11 mouse cellular contexts compared by ENCODE assay signal in the genomic region with DNA sequence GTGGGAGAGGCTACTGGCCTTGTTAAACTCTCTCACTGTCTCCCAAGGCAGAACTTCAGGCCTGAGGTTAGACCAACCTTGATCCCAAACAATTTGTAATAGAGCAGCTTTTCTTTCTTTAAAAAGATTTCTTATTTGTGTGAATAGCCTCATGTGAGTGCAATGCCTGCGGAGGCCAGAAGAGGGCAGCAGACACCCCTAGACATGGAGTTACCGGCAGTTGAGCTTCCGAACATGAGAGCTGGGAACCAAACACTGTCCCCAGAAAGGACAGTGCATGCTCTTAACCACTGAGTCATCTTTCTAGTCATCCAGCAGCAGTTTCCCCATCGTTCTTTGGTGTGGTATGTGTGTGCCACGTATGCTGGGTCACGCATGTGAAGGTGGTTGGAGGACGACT. TPM values are rescaled to one million over a fixed set of nuclear protein-coding genes. Genes with fewer than 3 reads are reported as not detected.
DNase-seq lines count a peak whose midpoint lies in the region; ATAC-seq and TF ChIP-seq lines count a peak whose summit lies in the region.
"Had no signal": no experiment of that assay in that cellular context is flagged by ENCODE, and none has a peak within 500 bp of the region (broad histone marks: within the 10 kb centered on the region; RNA-seq: fewer than 3 reads in every experiment).

No protein-coding gene starts in this region.

- no peak overlapping the region for H3K4me3 ChIP-seq in hindbrain, postnatal 0 days (ENCODE audit: low read length)
- no peak overlapping the region for H3K4me3 ChIP-seq in hindbrain, embryonic 16.5 days (ENCODE audit: low read length)
- H3K4me3 ChIP-seq in E14TG2a.4 (replicated peaks; ENCODE audit: low read length) = peak overlapping the region; percentile 62
- H3K4me3 ChIP-seq in embryonic facial prominence, embryonic 14.5 days (ENCODE audit: low read depth, low read length) = no peak overlapping the region
- H3K4me3 ChIP-seq: forebrain, embryonic 13.5 days; neural tube, embryonic 13.5 days had no signal

- DNase-seq in hindbrain, postnatal 0 days (ENCODE audit: low spot score) = no peak
- no peak for DNase-seq in embryonic facial prominence, embryonic 14.5 days (ENCODE audit: low spot score)
- DNase-seq in lung, postnatal 10 days = peak; percentile 60
- DNase-seq in layer of hippocampus, adult 8-10 months (ENCODE audit: low spot score in 2 of 2) = no peak
- no peak for DNase-seq in cerebellum, postnatal 4 days (ENCODE audit: low spot score in 2 of 2)

- ATAC-seq in hindbrain, postnatal 0 days = no peak
- ATAC-seq in hindbrain, embryonic 16.5 days = no peak
- ATAC-seq in embryonic facial prominence, embryonic 14.5 days (ENCODE audit: low read depth) = no peak
- ATAC-seq in megakaryocyte, adult 5-6 weeks (ENCODE audit: poor library complexity, severe bottlenecking) = no peak
- ATAC-seq: forebrain, embryonic 13.5 days had no signal

- WGBS in hindbrain, postnatal 0 days = 91% methylated on average over 7 of the region's 7 CpGs
- WGBS in hindbrain, embryonic 16.5 days = 84% methylated on average over 7 of the region's 7 CpGs
- WGBS in embryonic facial prominence, embryonic 14.5 days = 93% methylated on average over 7 of the region's 7 CpGs

- no peak overlapping the region for H3K4me2 ChIP-seq in hindbrain, postnatal 0 days (ENCODE audit: low read depth, low read length)
- H3K4me2 ChIP-seq in hindbrain, embryonic 16.5 days (ENCODE audit: low read length) = no peak overlapping the region
- no peak overlapping the region for H3K4me2 ChIP-seq in embryonic facial prominence, embryonic 14.5 days (ENCODE audit: low read depth, low read length)
- H3K4me2 ChIP-seq: forebrain, embryonic 13.5 days; neural tube, embryonic 13.5 days had no signal

- no peaks in the 10 kb centered on the region for H3K27me3 ChIP-seq in hindbrain, postnatal 0 days (ENCODE audit: insufficient read depth, low read length)
- no peaks in the 10 kb centered on the region for H3K27me3 ChIP-seq in hindbrain, embryonic 16.5 days (replicated peaks; ENCODE audit: control insufficient read depth, insufficient read depth, low read length)
- H3K27me3 ChIP-seq in E14TG2a.4 (ENCODE audit: insufficient read depth, low read length) = no peaks in the 10 kb centered on the region
- no peaks in the 10 kb centered on the region for H3K27me3 ChIP-seq in embryonic facial prominence, embryonic 14.5 days (replicated peaks; ENCODE audit: control insufficient read depth, insufficient read depth, low read length)
- H3K27me3 ChIP-seq: forebrain, embryonic 13.5 days; neural tube, embryonic 13.5 days had no signal

- no peak overlapping the region for H3K9ac ChIP-seq in hindbrain, postnatal 0 days (replicated peaks; ENCODE audit: low read length)
- no peak overlapping the region for H3K9ac ChIP-seq in hindbrain, embryonic 16.5 days (ENCODE audit: low read depth, low read length)
- H3K9ac ChIP-seq in embryonic facial prominence, embryonic 14.5 days (ENCODE audit: low read depth, low read length) = no peak overlapping the region
- H3K9ac ChIP-seq: forebrain, embryonic 13.5 days; neural tube, embryonic 13.5 days had no signal

- H3K4me1 ChIP-seq in hindbrain, postnatal 0 days (ENCODE audit: insufficient read depth, low read length) = no peaks in the 10 kb centered on the region
- no peaks in the 10 kb centered on the region for H3K4me1 ChIP-seq in hindbrain, embryonic 16.5 days (ENCODE audit: control insufficient read depth, insufficient read depth, low read depth, low read length)
- peaks cover 80% of the 10 kb centered on the region for H3K4me1 ChIP-seq in E14TG2a.4 (replicated peaks; ENCODE audit: low read depth, low read length)
- H3K4me1 ChIP-seq in embryonic facial prominence, embryonic 14.5 days (ENCODE audit: control insufficient read depth, insufficient read depth, low read length) = peaks cover under 1% of the 10 kb centered on the region; the same call in 1 of the 2 replicates
- H3K4me1 ChIP-seq: neural tube, embryonic 13.5 days had no signal

- 0 out of 2 replicates have a peak overlapping the region, but pooled peaks have one; percentile 2 for H3K27ac ChIP-seq in hindbrain, postnatal 0 days
- no peak overlapping the region for H3K27ac ChIP-seq in hindbrain, embryonic 16.5 days (ENCODE audit: low read depth, low read length)
- H3K27ac ChIP-seq in embryonic facial prominence, embryonic 14.5 days (replicated peaks; ENCODE audit: low read depth, low read length) = 0 out of 2 replicates have a peak overlapping the region, but pooled peaks have one; percentile 58
- H3K27ac ChIP-seq: forebrain, embryonic 13.5 days; neural tube, embryonic 13.5 days had no signal

- peak; percentile 53 for TF ChIP-seq CTCF in hindbrain, postnatal 0 days (IDR thresholded peaks at IDR 0.05; ENCODE audit: low read depth)
- peak; percentile 92 for TF ChIP-seq CTCF in E14TG2a.4 (conservative IDR thresholded peaks at IDR 0.05; ENCODE audit: low read length)

- H3K9me3 ChIP-seq in hindbrain, postnatal 0 days (ENCODE audit: low read length) = no peaks in the 10 kb centered on the region
- H3K9me3 ChIP-seq in hindbrain, embryonic 16.5 days (ENCODE audit: control insufficient read depth, low read length) = 0 out of 2 replicates have a peak, but pooled peaks cover 3% of the 10 kb centered on the region
- H3K9me3 ChIP-seq in E14TG2a.4 (ENCODE audit: low read length) = peaks cover 8% of the 10 kb centered on the region
- H3K9me3 ChIP-seq in embryonic facial prominence, embryonic 14.5 days (ENCODE audit: control insufficient read depth, low read length) = peaks cover 5% of the 10 kb centered on the region; the same call in 1 of the 2 replicates
- H3K9me3 ChIP-seq: forebrain, embryonic 13.5 days had no signal

- no peaks in the 10 kb centered on the region for H3K36me3 ChIP-seq in hindbrain, postnatal 0 days (ENCODE audit: insufficient read depth, low read length)
- H3K36me3 ChIP-seq in hindbrain, embryonic 16.5 days (ENCODE audit: control insufficient read depth, insufficient read depth, low read length) = no peaks in the 10 kb centered on the region
- no peaks in the 10 kb centered on the region for H3K36me3 ChIP-seq in E14TG2a.4 (ENCODE audit: insufficient read depth, low read length)
- no peaks in the 10 kb centered on the region for H3K36me3 ChIP-seq in embryonic facial prominence, embryonic 14.5 days (ENCODE audit: control insufficient read depth, insufficient read depth, low read length)
- H3K36me3 ChIP-seq: neural tube, embryonic 13.5 days had no signal

RNA-seq across cellular contexts. Expression of a gene that starts 10.1 kb away (rescaled TPM):
- total RNA-seq in hindbrain, postnatal 0 days (2014; rRNA removed) = 76.2 and 88.7 TPM in 2 replicates
- polyA plus RNA-seq in hindbrain, postnatal 0 days (2015; fragmentation: Nextera tagmentation; extraction: Ambion mirVana) = 99.6 and 117 TPM in 2 replicates
- polyA plus RNA-seq in hindbrain, embryonic 16.5 days (2015; fragmentation: Nextera tagmentation; extraction: Ambion mirVana) = 127 and 140 TPM in 2 replicates
- 50.1 and 55.1 TPM in 2 replicates for polyA plus RNA-seq in embryonic facial prominence, embryonic 14.5 days (2014; fragmentation: Nextera tagmentation; extraction: Ambion mirVana)
- total RNA-seq in layer of hippocampus, adult 8-10 months (2022) = 100 to 1,000 TPM in 2 of 4 experiments, 10 to 100 TPM in 2; 81.0 to 114 (median 96.0) TPM
- total RNA-seq in megakaryocyte, adult 5-6 weeks (2015) = 3.8 and 7.1 TPM in 2 replicates
- total RNA-seq in megakaryocyte, adult 5-6 weeks (2017) = 1.8 and 3.6 TPM in 2 replicates

RNA-seq across cellular contexts. Expression of a gene that starts 11.5 kb away (rescaled TPM):
- 76.7 and 83.7 TPM in 2 replicates for total RNA-seq in hindbrain, postnatal 0 days (2014; rRNA removed)
- polyA plus RNA-seq in hindbrain, postnatal 0 days (2015; fragmentation: Nextera tagmentation; extraction: Ambion mirVana) = 107 and 108 TPM in 2 replicates
- polyA plus RNA-seq in hindbrain, embryonic 16.5 days (2015; fragmentation: Nextera tagmentation; extraction: Ambion mirVana) = 71.3 and 77.6 TPM in 2 replicates
- polyA plus RNA-seq in embryonic facial prominence, embryonic 14.5 days (2014; fragmentation: Nextera tagmentation; extraction: Ambion mirVana) = 56.9 and 62.8 TPM in 2 replicates
- total RNA-seq in layer of hippocampus, adult 8-10 months (2022) = 10 to 100 TPM; 40.5 to 62.8 (median 49.0) TPM
- total RNA-seq in megakaryocyte, adult 5-6 weeks (2015) = 38.4 and 47.1 TPM in 2 replicates
- total RNA-seq in megakaryocyte, adult 5-6 weeks (2017) = 31.2 and 33.4 TPM in 2 replicates

RNA-seq across cellular contexts. Expression of a gene that starts 34.3 kb away (rescaled TPM):
- total RNA-seq in hindbrain, postnatal 0 days (2014; rRNA removed) = 8.7 and 12.1 TPM in 2 replicates
- 7.2 and 7.6 TPM in 2 replicates for polyA plus RNA-seq in hindbrain, postnatal 0 days (2015; fragmentation: Nextera tagmentation; extraction: Ambion mirVana)
- 6.7 and 7.8 TPM in 2 replicates for polyA plus RNA-seq in hindbrain, embryonic 16.5 days (2015; fragmentation: Nextera tagmentation; extraction: Ambion mirVana)
- polyA plus RNA-seq in embryonic facial prominence, embryonic 14.5 days (2014; fragmentation: Nextera tagmentation; extraction: Ambion mirVana) = 8.3 and 9.1 TPM in 2 replicates
- 1 to 10 TPM; 1.6 to 4.9 (median 3.6) TPM for total RNA-seq in layer of hippocampus, adult 8-10 months (2022)
- total RNA-seq in megakaryocyte, adult 5-6 weeks (2015) = 2.7 and 3.4 TPM in 2 replicates
- total RNA-seq in megakaryocyte, adult 5-6 weeks (2017) = 1.6 and 1.8 TPM in 2 replicates

RNA-seq across cellular contexts. Expression of a gene that starts 34.9 kb away (rescaled TPM):
- total RNA-seq in hindbrain, postnatal 0 days (2014; rRNA removed) = 135 and 147 TPM in 2 replicates
- 112 and 116 TPM in 2 replicates for polyA plus RNA-seq in hindbrain, postnatal 0 days (2015; fragmentation: Nextera tagmentation; extraction: Ambion mirVana)
- polyA plus RNA-seq in hindbrain, embryonic 16.5 days (2015; fragmentation: Nextera tagmentation; extraction: Ambion mirVana) = 108 and 114 TPM in 2 replicates
- polyA plus RNA-seq in embryonic facial prominence, embryonic 14.5 days (2014; fragmentation: Nextera tagmentation; extraction: Ambion mirVana) = 140 and 154 TPM in 2 replicates
- 100 to 1,000 TPM in 3 of 4 experiments, 10 to 100 TPM in 1; 96.9 to 242 (median 147) TPM for total RNA-seq in layer of hippocampus, adult 8-10 months (2022)
- total RNA-seq in megakaryocyte, adult 5-6 weeks (2015) = 192 and 200 TPM in 2 replicates
- 224 and 228 TPM in 2 replicates for total RNA-seq in megakaryocyte, adult 5-6 weeks (2017)

RNA-seq across cellular contexts. Expression of a gene that starts 39.2 kb away (rescaled TPM):
- not detected in 2 replicates for total RNA-seq in hindbrain, postnatal 0 days (2014; rRNA removed)
- polyA plus RNA-seq in hindbrain, postnatal 0 days (2015; fragmentation: Nextera tagmentation; extraction: Ambion mirVana) = not detected in 2 replicates
- polyA plus RNA-seq in hindbrain, embryonic 16.5 days (2015; fragmentation: Nextera tagmentation; extraction: Ambion mirVana) = not detected in 2 replicates
- not detected in 2 replicates for polyA plus RNA-seq in embryonic facial prominence, embryonic 14.5 days (2014; fragmentation: Nextera tagmentation; extraction: Ambion mirVana)
- 1 to 10 TPM in 1 of 4 experiments, under 1 TPM in 1, not detected in 2; 0.54 to 1.3 TPM for total RNA-seq in layer of hippocampus, adult 8-10 months (2022)
- not detected in 2 replicates for total RNA-seq in megakaryocyte, adult 5-6 weeks (2015)
- not detected in 2 replicates for total RNA-seq in megakaryocyte, adult 5-6 weeks (2017)
- total RNA-seq: adrenal gland, postnatal 25 days had no signal
- polyA plus RNA-seq: forebrain, embryonic 13.5 days; neural tube, embryonic 13.5 days had no signal
